Mouse (Mus musculus): ENCODE measurements around the gene Anp32a. TPM values are rescaled to one million over a fixed set of nuclear protein-coding genes. Genes with fewer than 3 reads are reported as not detected.

Anp32a gene
- 10 to 100 TPM; 60.8 to 62.9 TPM for total RNA-seq (2021)
- long read RNA-seq, experiment 1, partial matches to known transcripts, result 0 of 6 reads
- long read RNA-seq, experiment 1, other reads (novel, unspliced or antisense), result 3 of 6 reads
- long read RNA-seq, experiment 2, partial matches to known transcripts, result 3 of 9 reads
- long read RNA-seq, experiment 2, other reads (novel, unspliced or antisense), result 3 of 9 reads

GRCm38 (mm10) chr9:62341123-62341486 lies at the start of gene Anp32a:
TSS of gene Anp32a (plus strand) at chr9:62341293.
- DNase-seq, result peak; percentile 98 to 99
- intact Hi-C loops (cut with DNase I), result no loop called here

GRCm38 (mm10) chr9:62295006-62295698 lies 45.9 kb upstream of the Anp32a start:
- intact Hi-C loops (cut with DNase I), result loop anchor here (1.0 to 5.0 kb wide), 2 partner anchors 42 to 79 kb away; no protein-coding TSS in a partner anchor
- DNase-seq, result peak; percentile 58 to 75

DNA sequence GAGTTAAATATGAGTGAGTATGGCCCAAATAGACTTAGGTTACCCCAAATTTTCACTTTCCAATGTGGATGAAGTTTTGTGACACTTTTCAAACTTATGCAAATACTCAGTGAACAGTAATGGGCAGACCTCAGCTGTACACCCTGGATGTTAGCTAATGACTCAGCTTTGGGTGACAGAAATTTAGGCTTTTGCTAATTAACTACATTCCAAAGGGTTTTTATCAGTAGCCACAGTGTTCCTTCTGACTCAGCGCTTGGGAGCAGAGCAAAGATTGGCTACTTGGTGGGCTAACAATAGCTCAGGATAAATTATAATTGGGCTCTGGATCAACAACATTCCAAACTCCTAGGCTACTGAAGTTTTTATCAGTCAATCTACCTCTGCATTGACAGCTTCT lies 44.2 kb upstream of the Anp32a start:
- no peak for DNase-seq
- intact Hi-C loops (cut with DNase I), result loop anchor here (5.0 kb wide), 1 partner anchor 40 kb away; no protein-coding TSS in a partner anchor

GRCm38 (mm10) chr9:62315556-62315955 lies 25.5 kb upstream of the Anp32a start:
- DNase-seq, result no peak
- intact Hi-C loops (cut with DNase I), result no loop called here

GRCm38 (mm10) chr9:62318729-62319128 lies 22.4 kb upstream of the Anp32a start:
- DNase-seq, result no peak
- intact Hi-C loops (cut with DNase I), result no loop called here

- no peak for DNase-seq
- intact Hi-C loops (cut with DNase I), result no loop called here
Measured at GRCm38 (mm10) chr9:62323816-62324215, 17.3 kb upstream of the Anp32a start.

- DNase-seq, result no peak
- intact Hi-C loops (cut with DNase I), result no loop called here
Measured at GRCm38 (mm10) chr9:62325965-62326364, 15.1 kb upstream of the Anp32a start.

DNA sequence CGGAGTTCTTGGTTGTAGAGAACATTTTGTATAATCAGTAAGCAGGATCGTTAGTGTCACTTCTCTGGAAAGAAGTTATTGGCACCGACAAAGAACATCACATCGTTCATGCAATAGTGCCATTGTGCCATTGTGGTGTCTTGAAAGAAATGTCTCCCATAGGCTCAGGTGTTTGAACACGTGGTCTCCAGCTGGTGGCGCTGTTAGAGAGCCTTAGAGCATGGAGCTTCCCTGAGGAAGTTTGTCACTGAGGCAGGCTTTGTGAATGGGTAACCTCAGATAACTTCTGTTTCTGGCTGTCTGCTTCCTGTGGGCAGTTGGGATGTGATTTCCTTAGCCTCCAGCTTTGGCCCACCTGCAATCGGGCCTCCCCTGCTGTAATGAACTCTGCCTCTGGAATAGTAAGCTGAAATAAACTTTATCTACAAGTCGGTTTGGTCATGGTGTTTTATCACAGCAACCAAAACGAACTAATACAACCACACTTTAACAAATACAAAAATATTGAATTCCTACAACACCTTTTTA lies 6.7 kb upstream of the Anp32a start:
- no peak for DNase-seq
- intact Hi-C loops (cut with DNase I), result no loop called here

DNA sequence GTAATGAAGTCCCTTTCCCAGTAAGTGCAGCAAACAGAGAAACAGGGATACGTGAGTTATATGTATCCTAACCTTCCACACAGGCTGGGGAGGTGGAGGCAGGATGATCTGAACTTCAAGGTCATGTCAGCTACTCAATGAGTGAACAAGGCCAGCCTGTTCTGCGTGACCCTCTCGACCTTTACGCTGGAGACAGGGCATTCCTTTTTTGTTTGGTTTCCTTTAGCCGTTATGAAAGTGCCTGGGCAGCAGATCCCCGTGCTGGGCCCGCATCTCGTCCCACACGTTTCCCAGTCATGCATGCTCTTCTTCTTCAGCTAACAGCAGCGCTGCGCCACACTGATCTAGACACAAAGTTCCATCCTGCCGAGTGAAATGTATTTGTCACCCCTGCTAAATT lies 5.7 kb upstream of the Anp32a start:
- intact Hi-C loops (cut with DNase I), result loop anchor here (5.0 kb wide), 2 partner anchors 37 to 38 kb away; no protein-coding TSS in a partner anchor
- DNase-seq, result no peak

DNA sequence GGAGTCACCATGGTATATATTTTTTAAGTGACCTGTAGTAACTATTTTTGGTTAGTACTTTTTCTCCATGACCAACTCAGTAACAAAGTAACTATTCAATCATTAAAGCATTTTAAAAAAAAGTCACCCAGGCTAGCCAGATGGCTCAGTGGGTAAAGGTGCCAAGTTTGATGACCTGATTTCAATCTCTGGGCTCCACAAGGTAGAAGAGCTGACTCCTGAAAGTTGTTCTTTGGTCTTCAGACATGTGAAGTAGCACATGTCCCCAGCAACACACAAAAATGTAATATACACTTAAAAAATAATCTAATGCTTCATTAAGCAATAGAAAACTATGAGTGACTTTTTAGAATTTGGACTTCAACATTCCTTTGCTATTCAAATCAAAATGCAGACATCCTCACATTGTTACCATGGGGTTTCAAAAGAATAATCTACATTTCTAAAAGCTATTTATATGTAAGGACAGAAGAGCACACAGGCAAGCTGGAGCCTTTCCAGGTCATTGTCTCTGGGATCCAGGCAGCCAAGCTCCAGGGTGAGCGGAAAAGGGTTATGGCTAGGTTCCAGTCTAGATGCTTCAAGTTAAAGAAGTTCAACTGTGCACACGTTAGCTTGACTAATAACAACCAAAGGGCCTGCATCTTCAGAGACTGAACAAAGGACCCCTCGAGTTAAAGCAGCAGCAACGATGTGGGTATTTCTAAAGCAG lies 3.0 kb upstream of the Anp32a start:
- DNase-seq, result no peak
- intact Hi-C loops (cut with DNase I), result loop anchor here (5.0 kb wide), 2 partner anchors 34 to 41 kb away; no protein-coding TSS in a partner anchor

DNA sequence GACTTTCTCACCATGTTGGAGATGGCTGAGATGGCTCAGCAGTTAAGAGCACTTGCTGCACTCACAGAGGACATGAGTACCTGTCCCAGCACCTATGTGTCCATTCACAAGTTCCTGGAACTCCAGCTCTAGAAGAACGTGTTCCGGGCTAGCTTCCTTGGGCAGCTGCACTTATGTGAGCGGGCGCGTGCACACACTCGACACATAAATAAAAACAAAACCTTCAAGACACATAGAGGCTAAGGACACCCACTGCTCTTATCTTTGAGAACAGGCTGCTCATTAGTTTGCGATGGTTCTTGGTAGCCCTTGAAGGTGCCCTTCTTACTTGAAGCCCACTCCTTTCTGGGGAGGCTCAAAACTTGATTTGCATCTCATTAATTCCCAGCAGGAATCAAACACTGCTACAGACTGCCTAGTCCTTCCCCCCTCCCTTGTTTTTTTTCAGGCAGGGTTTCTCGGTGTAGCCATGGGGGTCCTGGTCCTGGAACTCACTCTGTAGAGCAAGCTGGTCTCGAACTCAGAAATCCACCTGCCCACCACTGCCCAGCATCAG lies 2.4 kb upstream of the Anp32a start:
- no peak for DNase-seq
- intact Hi-C loops (cut with DNase I), result loop anchor here (5.0 kb wide), 2 partner anchors 34 to 41 kb away; no protein-coding TSS in a partner anchor

- intact Hi-C loops (cut with DNase I), result no loop called here
- DNase-seq, result no peak
Measured at GRCm38 (mm10) chr9:62340301-62341122, 581 bp upstream of the Anp32a start.

- intact Hi-C loops (cut with DNase I), result no loop called here
- no peak for DNase-seq
Measured at GRCm38 (mm10) chr9:62341701-62342440, 778 bp downstream of the Anp32a start.

- DNase-seq, result peak in 1 of 2 experiments; percentile 65
- intact Hi-C loops (cut with DNase I), result no loop called here
Measured at GRCm38 (mm10) chr9:62342441-62343191, 1.5 kb downstream of the Anp32a start.

DNA sequence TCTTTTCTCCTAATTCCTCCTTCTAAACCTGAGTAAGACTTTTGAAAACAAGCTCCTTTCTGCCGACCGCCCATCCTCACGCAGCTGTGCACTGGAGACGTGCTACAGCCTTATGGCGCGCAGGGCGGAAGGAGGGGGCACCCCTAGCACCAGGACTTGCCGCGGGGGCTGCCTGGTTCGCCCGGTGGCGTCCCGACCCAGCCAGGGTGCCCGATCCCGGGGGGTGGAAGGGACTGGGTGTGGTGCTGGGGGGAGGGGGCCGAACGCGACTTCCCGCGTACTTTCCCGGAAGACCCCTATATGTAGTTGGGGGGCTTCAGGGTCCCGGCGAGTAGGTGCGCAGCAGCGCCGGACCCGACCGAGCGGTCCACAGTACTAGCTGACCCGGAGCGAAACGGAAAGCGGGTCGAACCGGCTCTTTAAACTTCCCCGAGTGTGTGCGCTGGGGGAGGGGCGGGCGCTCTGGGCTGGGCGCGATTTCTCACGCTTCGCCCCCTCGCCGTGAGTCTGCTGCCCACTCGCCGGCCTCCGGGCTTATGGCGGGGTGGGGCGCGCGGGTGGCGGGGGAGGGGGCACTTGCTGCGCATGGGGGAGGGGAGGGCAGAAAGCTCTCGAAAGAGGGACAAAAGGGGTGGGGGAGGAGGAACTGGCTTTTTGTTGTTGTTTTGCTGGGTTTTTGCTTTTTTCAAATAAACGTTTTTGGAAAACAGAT lies 2.3 kb downstream of the Anp32a start:
- DNase-seq, result peak; percentile 65 to 79
- intact Hi-C loops (cut with DNase I), result no loop called here

- peak; percentile 66 to 71 for DNase-seq
- intact Hi-C loops (cut with DNase I), result no loop called here
Measured at GRCm38 (mm10) chr9:62343904-62344491, 2.9 kb downstream of the Anp32a start.

DNA sequence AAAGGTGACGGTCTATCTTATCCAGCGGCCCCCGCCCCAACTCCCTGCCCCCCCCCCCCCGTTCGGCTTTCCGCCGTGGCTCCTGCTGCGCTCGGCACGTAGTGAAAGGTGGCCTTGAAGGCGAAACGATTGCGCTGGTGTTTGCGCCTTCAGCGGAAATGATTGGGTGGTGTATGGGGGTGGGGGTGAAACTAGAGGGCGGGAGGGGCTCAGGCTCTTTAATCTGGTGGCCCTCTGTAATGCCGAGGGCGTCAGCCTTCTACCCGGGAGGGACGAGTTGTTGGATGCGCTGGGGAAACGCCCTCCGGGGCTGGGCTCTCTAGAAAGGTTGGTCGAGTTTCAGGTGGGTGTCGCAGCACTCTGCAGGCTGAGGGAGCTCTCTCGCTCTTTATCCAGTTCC lies 3.5 kb downstream of the Anp32a start:
- peak; percentile 44 to 52 for DNase-seq
- intact Hi-C loops (cut with DNase I), result no loop called here

DNA sequence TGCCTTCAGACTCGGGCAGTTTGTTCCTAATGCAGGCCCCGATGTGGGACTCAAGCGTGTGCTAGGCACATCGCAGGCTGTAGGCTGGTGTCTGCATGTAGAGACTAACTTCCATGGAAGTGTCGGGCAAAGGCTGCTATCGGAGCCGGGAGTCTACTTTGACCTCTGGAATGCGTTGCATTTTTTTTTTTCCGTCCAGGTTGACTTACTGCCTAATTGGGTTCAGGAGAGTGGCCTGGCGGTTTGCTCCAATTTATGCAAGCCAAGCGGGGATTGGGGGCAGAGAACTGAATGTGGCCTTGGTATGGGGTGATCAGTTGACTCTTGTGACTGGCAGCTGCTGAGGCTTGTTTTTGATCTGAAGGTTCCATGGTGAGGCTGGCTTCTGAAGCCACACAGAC lies 4.0 kb downstream of the Anp32a start:
- DNase-seq, result no peak
- intact Hi-C loops (cut with DNase I), result no loop called here

Measured in gastrocnemius, postnatal 36 days (tissue).